Comparison of ENCODE assay signal across 11 mouse cellular contexts in genomic region chr17:86132534-86132933, GRCm38 (mm10). TPM values are rescaled to one million over a fixed set of nuclear protein-coding genes. Genes with fewer than 3 reads are reported as not detected.
DNase-seq lines count a peak whose midpoint lies in the region; ATAC-seq and TF ChIP-seq lines count a peak whose summit lies in the region.
"Had no signal": no experiment of that assay in that cellular context is flagged by ENCODE, and none has a peak within 500 bp of the region (broad histone marks: within the 10 kb centered on the region; RNA-seq: fewer than 3 reads in every experiment).

No protein-coding gene starts in this region.

- H3K9me3 ChIP-seq in embryonic facial prominence, embryonic 11.5 days (replicated peaks; ENCODE audit: control insufficient read depth, low read length): no peaks in the 10 kb centered on the region
- H3K9me3 ChIP-seq in embryonic facial prominence, embryonic 10.5 days: no peaks in the 10 kb centered on the region
- H3K9me3 ChIP-seq: limb, embryonic 12.5 days had no signal

- H3K79me2 ChIP-seq in liver, adult 2 months (ENCODE audit: control insufficient read depth, insufficient read depth, low read length): no peaks in the 10 kb centered on the region; the same call in 1 of the 2 replicates

- H3K4me3 ChIP-seq in embryonic facial prominence, embryonic 11.5 days (ENCODE audit: low read depth, low read length): no peak overlapping the region
- H3K4me3 ChIP-seq in embryonic facial prominence, embryonic 10.5 days: no peak overlapping the region
- H3K4me3 ChIP-seq in liver, adult 2 months (ENCODE audit: insufficient read depth, low read depth, low read length): no peak overlapping the region
- H3K4me3 ChIP-seq: limb, embryonic 12.5 days had no signal

- WGBS in embryonic facial prominence, embryonic 11.5 days: 75% methylated on average over 5 of the region's 5 CpGs
- 83% methylated on average over 5 of the region's 5 CpGs for WGBS in embryonic facial prominence, embryonic 10.5 days
- 84% methylated on average over 5 of the region's 5 CpGs for WGBS in liver, adult 2 months

- peak; percentile 11; the same call in 1 of the 2 replicates for TF ChIP-seq CTCF in liver, adult 2 months (IDR thresholded peaks at IDR 0.05; ENCODE audit: low read depth, low read length)
- TF ChIP-seq CTCF in Patski (IDR thresholded peaks at IDR 0.05): peak; percentile 50

- CTCF ChIA-PET in Patski (lab: Charles Lee): interaction anchor here (1.2 to 3.8 kb wide), 5 partner anchors 9 to 330 kb away, joined by 3 to 12 read pairs (median 7); no protein-coding TSS in a partner anchor

- no peak overlapping the region for H3K27ac ChIP-seq in embryonic facial prominence, embryonic 11.5 days (replicated peaks; ENCODE audit: low read depth, low read length)
- no peak overlapping the region for H3K27ac ChIP-seq in embryonic facial prominence, embryonic 10.5 days (replicated peaks)
- no peak overlapping the region for H3K27ac ChIP-seq in liver, adult 2 months (replicated peaks; ENCODE audit: insufficient read depth, low read depth, low read length)
- H3K27ac ChIP-seq: limb, embryonic 12.5 days had no signal

- H3K36me3 ChIP-seq in embryonic facial prominence, embryonic 11.5 days (replicated peaks; ENCODE audit: control insufficient read depth, insufficient read depth, low read depth, low read length): no peaks in the 10 kb centered on the region
- peaks cover 95% of the 10 kb centered on the region for H3K36me3 ChIP-seq in embryonic facial prominence, embryonic 10.5 days (replicated peaks)
- peaks cover 43% of the 10 kb centered on the region for H3K36me3 ChIP-seq in liver, adult 2 months (ENCODE audit: control insufficient read depth, insufficient read depth, low read length)

- no peak for TF ChIP-seq POLR2A in liver, adult 2 months (IDR thresholded peaks at IDR 0.05; ENCODE audit: extremely low read depth, insufficient read depth, low read length)

- no peaks in the 10 kb centered on the region for H3K27me3 ChIP-seq in embryonic facial prominence, embryonic 11.5 days (ENCODE audit: control insufficient read depth, insufficient read depth, low read length)
- H3K27me3 ChIP-seq in embryonic facial prominence, embryonic 10.5 days (replicated peaks; ENCODE audit: low read depth, poor library complexity, severe bottlenecking): no peaks in the 10 kb centered on the region
- no peaks in the 10 kb centered on the region for H3K27me3 ChIP-seq in liver, adult 2 months (ENCODE audit: control insufficient read depth, insufficient read depth, low read length)
- no peaks in the 10 kb centered on the region for H3K27me3 ChIP-seq in Patski
- H3K27me3 ChIP-seq: limb, embryonic 12.5 days had no signal

- POLR2A ChIA-PET in Patski (lab: Charles Lee): no interaction called here

- H3K9ac ChIP-seq in embryonic facial prominence, embryonic 11.5 days (replicated peaks; ENCODE audit: low read length): no peak overlapping the region
- H3K9ac ChIP-seq in liver, adult 2 months (ENCODE audit: low read depth, low read length): no peak overlapping the region
- H3K9ac ChIP-seq: limb, embryonic 12.5 days had no signal

- peak; percentile 5 for DNase-seq in embryonic facial prominence, embryonic 11.5 days (ENCODE audit: low spot score)
- no peak for DNase-seq in embryonic facial prominence, embryonic 10.5 days (ENCODE audit: low spot score)
- DNase-seq in liver, adult 2 months (ENCODE audit: extremely low read depth, low read depth, low spot score): peak; percentile 37
- DNase-seq in liver: no peak
- no peak for DNase-seq in Patski (ENCODE audit: low read depth, low spot score)
- DNase-seq in kidney, postnatal 10 days: peak; percentile 59
- no peak for DNase-seq in embryo, embryonic 9.5 days (ENCODE audit: extremely low spot score)
- DNase-seq: cerebellum, adult 8-10 months had no signal

- no peak for ATAC-seq in embryonic facial prominence, embryonic 11.5 days (replicated peaks; ENCODE audit: insufficient number of reproducible peaks, low FRiP score, low TSS enrichment, low read depth)
- no peak for ATAC-seq in Patski
- no peak for ATAC-seq in cerebellum, adult (ENCODE audit: insufficient number of reproducible peaks, low FRiP score, low TSS enrichment)
- ATAC-seq: midbrain, embryonic 16.5 days had no signal

- H3K4me1 ChIP-seq in embryonic facial prominence, embryonic 11.5 days (ENCODE audit: control insufficient read depth, insufficient read depth, low read length): no peaks in the 10 kb centered on the region
- H3K4me1 ChIP-seq in embryonic facial prominence, embryonic 10.5 days: no peaks in the 10 kb centered on the region
- no peaks in the 10 kb centered on the region for H3K4me1 ChIP-seq in liver, adult 2 months (ENCODE audit: control insufficient read depth, insufficient read depth, low read length)
- H3K4me1 ChIP-seq: limb, embryonic 12.5 days had no signal

- H3K4me2 ChIP-seq in embryonic facial prominence, embryonic 11.5 days (ENCODE audit: low read depth, low read length): no peak overlapping the region
- H3K4me2 ChIP-seq: limb, embryonic 12.5 days had no signal

- in situ Hi-C loops in Patski (cut with MboI; ENCODE audit: low pct_unique_long_range_greater_than_20kb): no loop called here

RNA-seq across cellular contexts. Expression of gene Srbd1, which starts 12.4 kb away (rescaled TPM):
- 12.3 and 12.6 TPM in 2 replicates for polyA plus RNA-seq in embryonic facial prominence, embryonic 11.5 days (2014; fragmentation: Nextera tagmentation; extraction: Ambion mirVana)
- 24.4 and 24.5 TPM in 2 replicates for polyA plus RNA-seq in embryonic facial prominence, embryonic 10.5 days (2016; fragmentation: Nextera tagmentation; extraction: Ambion mirVana)
- total RNA-seq in liver, adult 2 months (2014; rRNA removed): 12.8 and 20.9 TPM in 2 replicates
- 2.1 and 2.6 TPM in 2 replicates for polyA plus RNA-seq in liver, adult 2 months (2012; rRNA removed)
- 20.3 TPM for polyA plus RNA-seq in Patski (2021)

RNA-seq across cellular contexts. Expression of gene Prkce, which starts 35.1 kb away (rescaled TPM):
- polyA plus RNA-seq in embryonic facial prominence, embryonic 11.5 days (2014; fragmentation: Nextera tagmentation; extraction: Ambion mirVana): 6.1 and 6.7 TPM in 2 replicates
- 4.2 and 5.6 TPM in 2 replicates for polyA plus RNA-seq in embryonic facial prominence, embryonic 10.5 days (2016; fragmentation: Nextera tagmentation; extraction: Ambion mirVana)
- total RNA-seq in liver, adult 2 months (2014; rRNA removed): 6.4 and 7.2 TPM in 2 replicates
- polyA plus RNA-seq in liver, adult 2 months (2012; rRNA removed): 1.7 and 2.0 TPM in 2 replicates
- polyA plus RNA-seq in Patski (2021): 6.6 TPM

Comparison
In these comparisons a context has a peak if more than half of its experiments do, and no peak if none do; other contexts are left out.
1. DNase-seq: peak in embryonic facial prominence, embryonic 11.5 days (single experiment), liver, adult 2 months (single experiment) and kidney, postnatal 10 days (single experiment); none in embryonic facial prominence, embryonic 10.5 days (single experiment), liver (single experiment), Patski (single experiment) and embryo, embryonic 9.5 days (single experiment).